Mouse (Mus musculus): ENCODE measurements around the gene Cox19.

DNA sequence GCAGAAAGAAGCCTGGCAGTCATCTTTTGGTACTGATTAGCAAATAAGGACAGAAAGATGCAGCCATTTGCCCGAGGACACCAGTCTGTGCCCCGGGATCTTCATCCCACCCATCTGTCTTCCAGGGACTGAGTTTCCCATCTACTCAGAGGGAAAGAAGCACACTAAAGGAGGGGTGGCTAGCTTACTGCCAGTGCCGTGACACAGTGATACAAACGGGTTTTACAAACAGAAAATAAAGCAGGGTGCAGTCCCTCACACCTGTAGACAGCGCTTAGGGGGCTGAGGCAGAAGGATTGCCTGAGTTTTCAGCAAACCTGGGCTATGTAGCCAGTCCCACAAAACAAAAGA lies 5.9 kb downstream of the Cox19 start:
- TF ChIP-seq POLR2AphosphoS2 (IDR thresholded peaks at IDR 0.05; ENCODE audit: insufficient read length, low read depth) (no peak), POLR2A (IDR thresholded peaks at IDR 0.05; ENCODE audit: insufficient read length, low read depth) (no peak), USF1 (IDR thresholded peaks at IDR 0.05; ENCODE audit: low read depth) (no peak), MAX (IDR thresholded peaks at IDR 0.05; ENCODE audit: low read depth) (no peak), SRF (IDR thresholded peaks at IDR 0.05; ENCODE audit: control insufficient read depth, insufficient read length, low read depth) (no peak), REST (IDR thresholded peaks at IDR 0.05; ENCODE audit: insufficient read depth, insufficient read length) (no peak), E2F4 (IDR thresholded peaks at IDR 0.05; ENCODE audit: insufficient read depth) (no peak), TCF12 (IDR thresholded peaks at IDR 0.05; ENCODE audit: insufficient read depth, poor library complexity, severe bottlenecking) (no peak), MYOG (IDR thresholded peaks at IDR 0.05; ENCODE audit: control insufficient read depth in 1 of 3, insufficient read depth in 1 of 3, insufficient read length in 2 of 3, low read depth in 2 of 3) (no peak), CEBPB (IDR thresholded peaks at IDR 0.05; ENCODE audit: insufficient read depth, poor library complexity, severe bottlenecking) (no peak)

Data from myocyte (in vitro differentiated cells).